Mouse (Mus musculus): ENCODE measurements around the gene Phyhd1. TPM values are rescaled to one million over a fixed set of nuclear protein-coding genes. Genes with fewer than 3 reads are reported as not detected.

Gene Phyhd1
- polyA plus RNA-seq (2015; fragmentation: Nextera tagmentation; extraction: Ambion mirVana) = 6.1 and 7.2 TPM in 2 replicates

GRCm38 (mm10) chr2:30265767-30266253 lies at the start of gene Phyhd1:
Phyhd1 (plus strand) TSS chr2:30266203.
- 29% methylated on average over 5 of the region's 5 CpGs for WGBS
- Histone ChIP-seq H3K9me3 (replicated peaks; ENCODE audit: control insufficient read depth, low read length, poor library complexity, severe bottlenecking) (no peaks in the 10 kb centered on the region), H3K27ac (ENCODE audit: low read length) (peak within 1 kb of the TSS; percentile 61), H3K4me2 (ENCODE audit: low read length) (no peak within 1 kb of the TSS; the same call in 1 of the 2 replicates), H3K27me3 (ENCODE audit: control insufficient read depth, insufficient read depth, low read depth, low read length) (no peaks in the 10 kb centered on the region), H3K9ac (ENCODE audit: low read depth, low read length) (no peak within 1 kb of the TSS), H3K36me3 (ENCODE audit: control insufficient read depth, insufficient read depth, low read length) (peaks cover 10% of the 10 kb centered on the region), H3K4me3 (ENCODE audit: low read depth, low read length) (no peak within 1 kb of the TSS), H3K4me1 (ENCODE audit: control insufficient read depth, insufficient read depth, low read length) (0 out of 2 replicates have a peak, but pooled peaks cover 2% of the 10 kb centered on the region)
- no peak for ATAC-seq

- no peak for ATAC-seq
- no peaks in the 10 kb centered on the region for H3K36me3 ChIP-seq (ENCODE audit: control insufficient read depth, insufficient read depth, low read length)
- no peak overlapping the region for H3K9ac ChIP-seq (ENCODE audit: low read depth, low read length)
- no peak overlapping the region for H3K4me2 ChIP-seq (ENCODE audit: low read length)
- H3K27ac ChIP-seq (ENCODE audit: low read length) = no peak overlapping the region
- 96% methylated on average over 5 of the region's 5 CpGs for WGBS
- no peaks in the 10 kb centered on the region for H3K9me3 ChIP-seq (replicated peaks; ENCODE audit: control insufficient read depth, low read length, poor library complexity, severe bottlenecking)
- no peak overlapping the region for H3K4me3 ChIP-seq (ENCODE audit: low read depth, low read length)
- H3K4me1 ChIP-seq (ENCODE audit: control insufficient read depth, insufficient read depth, low read length) = no peaks in the 10 kb centered on the region
- no peaks in the 10 kb centered on the region for H3K27me3 ChIP-seq (ENCODE audit: control insufficient read depth, insufficient read depth, low read depth, low read length)
Observed at GRCm38 (mm10) chr2:30216293-30216692, 49.7 kb upstream of the Phyhd1 start.

GRCm38 (mm10) chr2:30235593-30235992 lies 30.4 kb upstream of the Phyhd1 start:
- peaks cover 20% of the 10 kb centered on the region for H3K4me1 ChIP-seq (ENCODE audit: control insufficient read depth, insufficient read depth, low read length)
- H3K27ac ChIP-seq (ENCODE audit: low read length) = no peak overlapping the region
- no peak for ATAC-seq
- H3K4me3 ChIP-seq (ENCODE audit: low read depth, low read length) = no peak overlapping the region
- H3K36me3 ChIP-seq (ENCODE audit: control insufficient read depth, insufficient read depth, low read length) = no peaks in the 10 kb centered on the region
- H3K9me3 ChIP-seq (replicated peaks; ENCODE audit: control insufficient read depth, low read length, poor library complexity, severe bottlenecking) = no peaks in the 10 kb centered on the region
- H3K27me3 ChIP-seq (ENCODE audit: control insufficient read depth, insufficient read depth, low read depth, low read length) = no peaks in the 10 kb centered on the region
- 90% methylated on average over 5 of the region's 5 CpGs for WGBS
- H3K4me2 ChIP-seq (ENCODE audit: low read length) = no peak overlapping the region
- no peak overlapping the region for H3K9ac ChIP-seq (ENCODE audit: low read depth, low read length)

- ATAC-seq = no peak; the same call in 1 of the 2 replicates
- no peaks in the 10 kb centered on the region for H3K27me3 ChIP-seq (ENCODE audit: control insufficient read depth, insufficient read depth, low read depth, low read length)
- WGBS = 3% methylated on average over 18 of the region's 18 CpGs
Observed at GRCm38 (mm10) chr2:30236426-30237198, 29.4 kb upstream of the Phyhd1 start.

GRCm38 (mm10) chr2:30237199-30237880 lies 28.7 kb upstream of the Phyhd1 start, which contains the start of gene Lrrc8a:
Lrrc8a (plus strand) TSS chr2:30237715.
- no peaks in the 10 kb centered on the region for H3K9me3 ChIP-seq (replicated peaks; ENCODE audit: control insufficient read depth, low read length, poor library complexity, severe bottlenecking)
- peaks cover 20% of the 10 kb centered on the region for H3K4me1 ChIP-seq (ENCODE audit: control insufficient read depth, insufficient read depth, low read length)
- H3K9ac ChIP-seq (ENCODE audit: low read depth, low read length) = peak within 1 kb of the TSS; percentile 87
- no peaks in the 10 kb centered on the region for H3K27me3 ChIP-seq (ENCODE audit: control insufficient read depth, insufficient read depth, low read depth, low read length)
- H3K27ac ChIP-seq (ENCODE audit: low read length) = peak within 1 kb of the TSS; percentile 89
- peak within 1 kb of the TSS; percentile 60 for H3K4me3 ChIP-seq (ENCODE audit: low read depth, low read length)
- H3K4me2 ChIP-seq (ENCODE audit: low read length) = peak within 1 kb of the TSS; percentile 95
- WGBS = under 1% methylated on average over 61 of the region's 67 CpGs
- peak; percentile 98 for ATAC-seq
- no peaks in the 10 kb centered on the region for H3K36me3 ChIP-seq (ENCODE audit: control insufficient read depth, insufficient read depth, low read length)

More at GRCm38 (mm10) chr2:30236426-30237198, 29.4 kb upstream of the Phyhd1 start:
- H3K4me1 ChIP-seq (ENCODE audit: control insufficient read depth, insufficient read depth, low read length) = peaks cover 20% of the 10 kb centered on the region
- no peaks in the 10 kb centered on the region for H3K9me3 ChIP-seq (replicated peaks; ENCODE audit: control insufficient read depth, low read length, poor library complexity, severe bottlenecking)
- peak overlapping the region; percentile 65 for H3K9ac ChIP-seq (ENCODE audit: low read depth, low read length)
- H3K4me3 ChIP-seq (ENCODE audit: low read depth, low read length) = peak overlapping the region; percentile 60
- H3K27ac ChIP-seq (ENCODE audit: low read length) = peak overlapping the region; percentile 89
- no peaks in the 10 kb centered on the region for H3K36me3 ChIP-seq (ENCODE audit: control insufficient read depth, insufficient read depth, low read length)
- H3K4me2 ChIP-seq (ENCODE audit: low read length) = peak overlapping the region; percentile 65

GRCm38 (mm10) chr2:30237881-30238280 lies 28.1 kb upstream of the Phyhd1 start:
- 0 out of 2 replicates have a peak, but pooled peaks cover 2% of the 10 kb centered on the region for H3K36me3 ChIP-seq (ENCODE audit: control insufficient read depth, insufficient read depth, low read length)
- WGBS = 0% methylated on average over 38 of the region's 42 CpGs
- H3K27ac ChIP-seq (ENCODE audit: low read length) = peak overlapping the region; percentile 89
- peak overlapping the region; percentile 95 for H3K4me2 ChIP-seq (ENCODE audit: low read length)
- no peaks in the 10 kb centered on the region for H3K9me3 ChIP-seq (replicated peaks; ENCODE audit: control insufficient read depth, low read length, poor library complexity, severe bottlenecking)
- peak overlapping the region; percentile 87 for H3K9ac ChIP-seq (ENCODE audit: low read depth, low read length)
- peak; percentile 89 for ATAC-seq
- no peaks in the 10 kb centered on the region for H3K27me3 ChIP-seq (ENCODE audit: control insufficient read depth, insufficient read depth, low read depth, low read length)
- H3K4me3 ChIP-seq (ENCODE audit: low read depth, low read length) = peak overlapping the region; percentile 60
- peaks cover 20% of the 10 kb centered on the region for H3K4me1 ChIP-seq (ENCODE audit: control insufficient read depth, insufficient read depth, low read length)

GRCm38 (mm10) chr2:30238906-30239465 lies 27.0 kb upstream of the Phyhd1 start:
- Histone ChIP-seq H3K27me3 (ENCODE audit: control insufficient read depth, insufficient read depth, low read depth, low read length) (no peaks in the 10 kb centered on the region), H3K9me3 (replicated peaks; ENCODE audit: control insufficient read depth, low read length, poor library complexity, severe bottlenecking) (no peaks in the 10 kb centered on the region), H3K9ac (ENCODE audit: low read depth, low read length) (peak overlapping the region; percentile 87), H3K4me2 (ENCODE audit: low read length) (peak overlapping the region; percentile 95), H3K36me3 (ENCODE audit: control insufficient read depth, insufficient read depth, low read length) (peaks cover 7% of the 10 kb centered on the region; the same call in 1 of the 2 replicates), H3K27ac (ENCODE audit: low read length) (no peak overlapping the region), H3K4me1 (ENCODE audit: control insufficient read depth, insufficient read depth, low read length) (peaks cover 20% of the 10 kb centered on the region), H3K4me3 (ENCODE audit: low read depth, low read length) (peak overlapping the region; percentile 60)
- WGBS = 78% methylated on average over 3 of the region's 3 CpGs
- ATAC-seq = no peak

- WGBS = 82% methylated on average over 4 of the region's 4 CpGs
- no peak for ATAC-seq
- peaks cover 7% of the 10 kb centered on the region for H3K36me3 ChIP-seq (ENCODE audit: control insufficient read depth, insufficient read depth, low read length)
- H3K9me3 ChIP-seq (replicated peaks; ENCODE audit: control insufficient read depth, low read length, poor library complexity, severe bottlenecking) = no peaks in the 10 kb centered on the region
- no peak overlapping the region; the same call in 1 of the 2 replicates for H3K4me2 ChIP-seq (ENCODE audit: low read length)
- H3K4me3 ChIP-seq (ENCODE audit: low read depth, low read length) = no peak overlapping the region
- no peak overlapping the region for H3K27ac ChIP-seq (ENCODE audit: low read length)
- peaks cover 20% of the 10 kb centered on the region for H3K4me1 ChIP-seq (ENCODE audit: control insufficient read depth, insufficient read depth, low read length)
- no peaks in the 10 kb centered on the region for H3K27me3 ChIP-seq (ENCODE audit: control insufficient read depth, insufficient read depth, low read depth, low read length)
- 0 out of 2 replicates have a peak overlapping the region, but pooled peaks have one; percentile 87 for H3K9ac ChIP-seq (ENCODE audit: low read depth, low read length)
Observed at GRCm38 (mm10) chr2:30239777-30240176, 26.2 kb upstream of the Phyhd1 start.

Measured in midbrain, embryonic 16.5 days (tissue).